Mouse (Mus musculus) heart, embryonic 13.5 days (tissue): Measurements from ENCODE around the gene Atp2a3. TPM values are rescaled to one million over a fixed set of nuclear protein-coding genes. Genes with fewer than 3 reads are reported as not detected.

Source experiments
- ATAC-seq: fragments of 200-750 bp; cut with Nextera tagmentation; 2 replicates; pipeline ENCODE4 v1.8.0; 2017; ENCODE audit warnings: moderate TSS enrichment; ENCODE audit not compliant: insufficient number of reproducible peaks, low FRiP score, low TSS enrichment; ENCODE audit errors: extremely low read depth
- H3K27ac ChIP-seq: fragments of 300-500 bp; sonication (generic); replicated peaks from 2 replicates; pipeline ENCODE4 v1.5.1; 2015; ENCODE audit warnings: moderate library complexity, mild to moderate bottlenecking, inconsistent platforms
- H3K27me3 ChIP-seq: fragments of 300-500 bp; sonication (generic); replicated peaks from 2 replicates; pipeline ENCODE4 v1.6.1; 2015; ENCODE audit warnings: mild to moderate bottlenecking, inconsistent platforms
- H3K36me3 ChIP-seq: fragments of 300-500 bp; sonication (generic); 2 replicates; pipeline ENCODE4 v1.6.1; 2015; ENCODE audit warnings: mild to moderate bottlenecking, inconsistent platforms
- H3K4me1 ChIP-seq: fragments of 300-500 bp; sonication (generic); 2 replicates; pipeline ENCODE4 v1.6.1; 2015; ENCODE audit warnings: inconsistent platforms
- H3K4me2 ChIP-seq: fragments of 300-500 bp; sonication (generic); 2 replicates; pipeline ENCODE4 v1.6.1; 2015; ENCODE audit warnings: inconsistent platforms, mild to moderate bottlenecking, moderate library complexity
- H3K4me3 ChIP-seq: fragments of 300-500 bp; sonication (generic); 2 replicates; pipeline ENCODE4 v1.5.1; 2015; ENCODE audit warnings: moderate library complexity, mild to moderate bottlenecking, inconsistent platforms
- H3K9ac ChIP-seq: fragments of 300-500 bp; sonication (generic); 2 replicates; pipeline ENCODE4 v1.6.1; 2015; ENCODE audit warnings: inconsistent platforms, mild to moderate bottlenecking, moderate library complexity
- H3K9me3 ChIP-seq: fragments of 300-500 bp; sonication (generic); 2 replicates; pipeline ENCODE4 v1.6.1; 2016; ENCODE audit warnings: inconsistent platforms
- WGBS: fragments of 180-500 bp; shearing (Covaris S2); methylation state at CpG from one replicate; pipeline ENCODE4 v1.1.7; 2015; ENCODE audit warnings: mixed read lengths; 5-methylcytosine and 5-hydroxymethylcytosine counted together
- microRNA-seq: library from miRNA; unstranded; fragments of <30 nt; microRNA quantifications from one replicate; pipeline ENCODE4, GENCODE M21; 2016
- polyA plus RNA-seq: library from polyadenylated mRNA; unstranded; fragments of >200 nt; fragmentation: Nextera tagmentation; extraction: Ambion mirVana; gene quantifications from 2 replicates; pipeline ENCODE4 v1.2.1, GENCODE M21; 2015

Gene Atp2a3
- polyA plus RNA-seq, 1 experiment from 2014 or later = 4.0 TPM

- H3K4me2 ChIP-seq = no peak overlapping the region
- H3K36me3 ChIP-seq = no peaks in the 10 kb centered on the region
- H3K27me3 ChIP-seq = no peaks in the 10 kb centered on the region
- H3K9me3 ChIP-seq = no peaks in the 10 kb centered on the region
- no peak overlapping the region for H3K27ac ChIP-seq
- no peak overlapping the region for H3K4me3 ChIP-seq
- no peak for ATAC-seq
- 54% methylated on average over 9 of the region's 9 CpGs for WGBS
- H3K4me1 ChIP-seq = peaks cover 16% of the 10 kb centered on the region
- no peak overlapping the region for H3K9ac ChIP-seq
Measured at GRCm38 (mm10) chr11:73039102-73039799, 78.3 kb downstream of the Atp2a3 start.

Small RNAs within 50 kb of the gene (microRNA-seq; reads per million reads assigned to microRNA genes)
- not detected for gene Gm44467

Other genes starting within 250 kb of the Atp2a3 start
- 4.9 and 6.7 TPM in 2 replicates for gene Cyb5d2, start 165.0 kb upstream of the Atp2a3 start, polyA plus RNA-seq
- 5.9 and 6.5 TPM in 2 replicates for gene Zzef1, start 164.9 kb upstream of the Atp2a3 start, polyA plus RNA-seq
- 2.1 and 2.3 TPM in 2 replicates for gene P2rx1, start 37.9 kb downstream of the Atp2a3 start, polyA plus RNA-seq
- gene Camkk1, start 57.8 kb downstream of the Atp2a3 start, polyA plus RNA-seq = 2.2 and 3.0 TPM in 2 replicates
- 9.9 TPM in 2 replicates for gene Ncbp3, start 86.6 kb downstream of the Atp2a3 start, polyA plus RNA-seq
- 0.24 and 0.27 TPM in 2 replicates for gene Itgae, start 129.4 kb downstream of the Atp2a3 start, polyA plus RNA-seq
- gene Haspin, start 177.1 kb downstream of the Atp2a3 start, polyA plus RNA-seq = 11.5 and 11.9 TPM in 2 replicates
- 1.1 and 2.0 TPM in 2 replicates for gene P2rx5, start 199.3 kb downstream of the Atp2a3 start, polyA plus RNA-seq
- gene Emc6, start 215.9 kb downstream of the Atp2a3 start, polyA plus RNA-seq = 93.0 and 101 TPM in 2 replicates
- gene Tax1bp3, start 215.9 kb downstream of the Atp2a3 start, polyA plus RNA-seq = 236 and 262 TPM in 2 replicates
- gene Ctns, start 237.9 kb downstream of the Atp2a3 start, polyA plus RNA-seq = 11.0 and 11.7 TPM in 2 replicates
- gene Shpk, start 238.3 kb downstream of the Atp2a3 start, polyA plus RNA-seq = 0.56 and 0.60 TPM in 2 replicates